Mouse (Mus musculus): Measurements from ENCODE around the gene Cst8. TPM values are rescaled to one million over a fixed set of nuclear protein-coding genes. Genes with fewer than 3 reads are reported as not detected.

The Cst8 gene
- total RNA-seq, 2 experiments from 2014 or later = not detected

Other genes starting within 250 kb of the Cst8 start
- 10 to 100 TPM in 1 of 2 experiments, 1 to 10 TPM in 1; 7.3 to 11.6 TPM for gene Nxt1, start 126.2 kb upstream of the Cst8 start, total RNA-seq (2021)
- gene Gzf1, start 117.8 kb upstream of the Cst8 start, total RNA-seq (2021) = 10 to 100 TPM; 13.0 to 13.6 TPM
- 1 to 10 TPM; 4.0 to 7.8 TPM for gene Napb, start 66.3 kb upstream of the Cst8 start, total RNA-seq (2021)
- gene Cstl1, start 48.4 kb upstream of the Cst8 start, total RNA-seq (2021) = not detected
- not detected for gene Cst11, start 27.3 kb upstream of the Cst8 start, total RNA-seq (2021)
- gene 8030411F24Rik, start 16.8 kb upstream of the Cst8 start, total RNA-seq (2021) = not detected
- not detected for gene Cst12, start 9.4 kb upstream of the Cst8 start, total RNA-seq (2021)
- not detected for gene Cst13, start 21.3 kb downstream of the Cst8 start, total RNA-seq (2021)
- not detected for gene Cst9, start 36.4 kb downstream of the Cst8 start, total RNA-seq (2021)
- gene 9230104L09Rik, start 66.3 kb downstream of the Cst8 start, total RNA-seq (2021) = 1 to 10 TPM; 1.5 to 1.6 TPM
- gene Cst3, start 76.9 kb downstream of the Cst8 start, total RNA-seq (2021) = 100 to 1,000 TPM; 442 to 445 TPM
- gene Gm1330, start 204.5 kb downstream of the Cst8 start, total RNA-seq (2021) = not detected
- not detected for gene Gm10750, start 218.5 kb downstream of the Cst8 start, total RNA-seq (2021)

Measured in gastrocnemius, postnatal 10 days (tissue).